In genomic region chr2:65191398-65191797, GRCm38 (mm10) we compare ENCODE assay signal across 14 mouse cellular contexts. TPM values are rescaled to one million over a fixed set of nuclear protein-coding genes. Genes with fewer than 3 reads are reported as not detected.
A peak's percentile ranks its signal among the peaks of the same experiment; 100 is the strongest.
DNase-seq lines count a peak whose midpoint lies in the region; ATAC-seq lines count a peak whose summit lies in the region.
"Had no signal": no experiment of that assay in that cellular context is flagged by ENCODE, and none has a peak within 500 bp of the region (broad histone marks: within the 10 kb centered on the region; RNA-seq: fewer than 3 reads in every experiment).

No protein-coding gene starts in this region.

- H3K4me3 ChIP-seq in heart, embryonic 12.5 days = no peak overlapping the region
- H3K4me3 ChIP-seq in hindbrain, embryonic 14.5 days (replicated peaks; ENCODE audit: low read length) = no peak overlapping the region
- H3K4me3 ChIP-seq: erythroblast, embryonic 14.5 days; left cerebral cortex, adult 2 months; limb, embryonic 15.5 days; neural tube, embryonic 13.5 days had no signal

- H3K27ac ChIP-seq in heart, embryonic 12.5 days (ENCODE audit: poor library complexity, severe bottlenecking) = no peak overlapping the region
- no peak overlapping the region for H3K27ac ChIP-seq in hindbrain, embryonic 14.5 days
- H3K27ac ChIP-seq: left cerebral cortex, adult 2 months; limb, embryonic 15.5 days; neural tube, embryonic 13.5 days had no signal

- H3K9ac ChIP-seq in heart, embryonic 12.5 days = no peak overlapping the region
- H3K9ac ChIP-seq in hindbrain, embryonic 14.5 days = no peak overlapping the region
- H3K9ac ChIP-seq: limb, embryonic 15.5 days; neural tube, embryonic 13.5 days had no signal

- no peak for DNase-seq in heart, adult 8-10 months (ENCODE audit: low spot score)
- peak; percentile 26 for DNase-seq in ES-CJ7 (ENCODE audit: low read depth, low spot score)
- peak; percentile 29 for DNase-seq in ZHBTc4 (ENCODE audit: low read depth, low spot score)
- peak; percentile 35 for DNase-seq in lung, postnatal 36 days
- no peak for DNase-seq in hindbrain, embryonic 14.5 days (ENCODE audit: low spot score)
- no peak for DNase-seq in left cerebral cortex, postnatal 14 days (ENCODE audit: low spot score in 2 of 2)
- DNase-seq: cerebellum, adult 11-12 months; kidney, adult 18-20 months had no signal

- 0 out of 2 replicates have a peak overlapping the region, but pooled peaks have one; percentile 9 for H3K4me2 ChIP-seq in heart, embryonic 12.5 days
- no peak overlapping the region for H3K4me2 ChIP-seq in hindbrain, embryonic 14.5 days (replicated peaks)
- H3K4me2 ChIP-seq: limb, embryonic 15.5 days; neural tube, embryonic 13.5 days had no signal

- no peaks in the 10 kb centered on the region for H3K9me3 ChIP-seq in heart, embryonic 12.5 days (replicated peaks)
- no peaks in the 10 kb centered on the region for H3K9me3 ChIP-seq in hindbrain, embryonic 14.5 days (ENCODE audit: control insufficient read depth, low read length)
- H3K9me3 ChIP-seq: limb, embryonic 15.5 days; neural tube, embryonic 13.5 days had no signal

- H3K4me1 ChIP-seq in heart, embryonic 12.5 days (replicated peaks) = peaks cover 43% of the 10 kb centered on the region
- H3K4me1 ChIP-seq in hindbrain, embryonic 14.5 days (replicated peaks; ENCODE audit: control insufficient read depth, insufficient read depth, low read length) = no peaks in the 10 kb centered on the region
- H3K4me1 ChIP-seq: neural tube, embryonic 13.5 days had no signal

- no peaks in the 10 kb centered on the region for H3K36me3 ChIP-seq in heart, embryonic 12.5 days
- no peaks in the 10 kb centered on the region for H3K36me3 ChIP-seq in hindbrain, embryonic 14.5 days (replicated peaks; ENCODE audit: control insufficient read depth, insufficient read depth)
- H3K36me3 ChIP-seq: limb, embryonic 15.5 days; neural tube, embryonic 13.5 days had no signal

- no peaks in the 10 kb centered on the region for H3K27me3 ChIP-seq in heart, embryonic 12.5 days (replicated peaks)
- H3K27me3 ChIP-seq in hindbrain, embryonic 14.5 days (ENCODE audit: control insufficient read depth, insufficient read depth, low read length) = no peaks in the 10 kb centered on the region
- H3K27me3 ChIP-seq: limb, embryonic 15.5 days; neural tube, embryonic 13.5 days had no signal

- WGBS in heart, embryonic 12.5 days = 9% methylated on average over 7 of the region's 7 CpGs
- 80% methylated on average over 7 of the region's 7 CpGs for WGBS in hindbrain, embryonic 14.5 days

- intact Hi-C loops in left cerebral cortex, postnatal 14 days (cut with DNase I) = no loop called here

- ATAC-seq in heart, embryonic 12.5 days (ENCODE audit: insufficient number of reproducible peaks, low FRiP score) = peak; percentile 65
- ATAC-seq in hindbrain, embryonic 14.5 days (ENCODE audit: low FRiP score) = no peak
- ATAC-seq: midbrain, embryonic 16.5 days had no signal

RNA-seq across cellular contexts. Expression of gene Cobll1, which starts 47.8 kb away (rescaled TPM):
- 12.8 and 14.5 TPM in 2 replicates for polyA plus RNA-seq in heart, embryonic 12.5 days (2016; fragmentation: Nextera tagmentation; extraction: Ambion mirVana)
- 10 to 100 TPM; 62.1 to 74.3 (median 67.0) TPM for total RNA-seq in heart, adult 8-10 months (2022)
- polyA plus RNA-seq in hindbrain, embryonic 14.5 days (2014; fragmentation: Nextera tagmentation; extraction: Ambion mirVana) = 4.3 and 4.5 TPM in 2 replicates
- total RNA-seq in left cerebral cortex, postnatal 14 days (2021) = 1 to 10 TPM; 9.1 to 9.8 TPM
- polyA plus RNA-seq: erythroblast, embryonic 14.5 days had no signal

Comparison
In these comparisons a context has a peak if more than half of its experiments do, and no peak if none do; other contexts are left out.
1. DNase-seq: peak in ES-CJ7 (single experiment), ZHBTc4 (single experiment) and lung, postnatal 36 days (single experiment); none in heart, adult 8-10 months (single experiment), hindbrain, embryonic 14.5 days (single experiment) and left cerebral cortex, postnatal 14 days (0 of 2).
2. RNA of gene Cobll1, which starts 47.8 kb away (total RNA-seq): 62.1 to 74.3 TPM in heart, adult 8-10 months; 9.1 to 9.8 TPM in left cerebral cortex, postnatal 14 days; every median in the first group is over 4 times any median in the second.